Mouse (Mus musculus): Measurements from ENCODE around the gene Olfr221.
"Not testable (repeated sequence)": the region's sequence is repeated elsewhere in the genome, so short reads cannot be mapped to it uniquely, and the experiment has no call there.

Gene Olfr221

GRCm38 (mm10) chr14:52042359-52042758 lies at the start of gene Olfr221:
TSS of gene Olfr221 (minus strand) at chr14:52042459.
- DNase-seq, result not testable (repeated sequence)

- no peak for DNase-seq
These were observed 40.8 kb upstream of the Olfr221 start for GRCm38 (mm10) chr14:52083083-52083482.

DNA sequence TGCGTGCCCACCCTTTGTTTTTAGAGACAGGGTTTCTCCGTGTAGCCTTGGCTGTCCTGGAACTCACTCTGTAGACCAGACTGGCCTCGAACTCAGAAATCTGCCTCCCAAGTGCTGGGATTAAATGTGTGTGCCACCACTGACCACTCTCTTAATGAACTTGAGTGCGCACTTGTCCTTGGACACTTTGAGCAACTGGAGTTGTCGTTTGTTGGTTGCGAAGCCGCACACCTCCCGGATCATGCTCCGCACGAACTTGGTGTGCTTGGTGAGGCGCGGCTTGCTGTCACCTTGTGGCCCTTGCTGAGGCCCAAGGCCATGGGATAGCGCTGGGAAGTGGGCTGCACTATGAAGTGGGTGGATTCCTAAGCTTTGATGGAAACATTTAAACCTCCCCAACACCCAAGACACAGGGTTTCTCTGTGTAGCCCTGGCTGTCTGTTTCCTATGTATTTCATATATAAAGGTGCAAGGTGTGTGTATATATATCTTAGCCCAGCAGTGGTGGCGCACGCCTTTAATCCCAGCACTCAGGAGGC lies 29.4 kb upstream of the Olfr221 start:
- DNase-seq, result no peak

DNA sequence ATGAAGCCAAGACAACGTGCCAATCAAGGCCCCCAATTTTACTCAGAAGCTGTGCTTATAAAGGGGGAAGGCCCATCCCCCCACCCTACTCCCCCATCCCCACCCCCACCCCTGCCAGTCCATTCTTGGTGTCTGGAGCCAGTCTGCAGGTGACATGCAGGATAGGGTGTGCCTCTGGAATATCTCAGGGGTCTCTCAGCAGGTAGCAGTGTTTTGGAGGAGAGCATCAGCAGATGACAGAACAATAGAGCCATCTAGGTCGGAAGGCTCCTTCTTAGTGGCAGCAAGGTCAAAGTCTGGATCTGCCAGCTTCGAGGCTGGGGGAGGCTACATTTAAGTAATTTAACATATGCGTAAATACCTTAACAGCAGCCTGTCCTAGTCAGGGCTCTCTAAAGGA lies 23.9 kb upstream of the Olfr221 start:
- DNase-seq, result no peak

DNA sequence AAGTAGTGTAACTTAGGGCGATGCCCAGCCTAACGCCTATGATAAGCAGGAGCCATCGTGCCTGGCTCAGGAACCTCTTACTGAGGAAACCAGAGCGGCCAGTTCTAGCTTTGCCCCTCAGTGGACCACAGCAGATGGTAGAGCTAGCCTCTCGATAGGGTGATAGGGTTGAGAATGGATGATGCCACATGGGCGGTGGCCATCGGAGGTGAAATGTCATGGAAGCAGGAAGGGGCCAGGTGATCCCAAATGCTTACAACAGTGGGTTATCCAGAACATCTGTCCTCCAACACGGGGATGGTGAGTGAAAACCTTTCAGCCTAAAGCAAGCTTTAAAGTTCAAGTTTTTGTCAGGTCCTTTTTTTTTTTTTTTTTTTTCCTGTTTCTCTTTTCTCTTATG lies 19.5 kb upstream of the Olfr221 start:
- DNase-seq, result no peak

GRCm38 (mm10) chr14:52060800-52061199 lies 18.5 kb upstream of the Olfr221 start:
- no peak for DNase-seq

- DNase-seq, result no peak
These were observed 17.7 kb upstream of the Olfr221 start for GRCm38 (mm10) chr14:52059982-52060381.

- not testable (repeated sequence) for DNase-seq
These were observed 10.5 kb upstream of the Olfr221 start for GRCm38 (mm10) chr14:52052720-52053119.

GRCm38 (mm10) chr14:52045966-52046565 lies 3.8 kb upstream of the Olfr221 start:
- DNase-seq, result no peak

DNA sequence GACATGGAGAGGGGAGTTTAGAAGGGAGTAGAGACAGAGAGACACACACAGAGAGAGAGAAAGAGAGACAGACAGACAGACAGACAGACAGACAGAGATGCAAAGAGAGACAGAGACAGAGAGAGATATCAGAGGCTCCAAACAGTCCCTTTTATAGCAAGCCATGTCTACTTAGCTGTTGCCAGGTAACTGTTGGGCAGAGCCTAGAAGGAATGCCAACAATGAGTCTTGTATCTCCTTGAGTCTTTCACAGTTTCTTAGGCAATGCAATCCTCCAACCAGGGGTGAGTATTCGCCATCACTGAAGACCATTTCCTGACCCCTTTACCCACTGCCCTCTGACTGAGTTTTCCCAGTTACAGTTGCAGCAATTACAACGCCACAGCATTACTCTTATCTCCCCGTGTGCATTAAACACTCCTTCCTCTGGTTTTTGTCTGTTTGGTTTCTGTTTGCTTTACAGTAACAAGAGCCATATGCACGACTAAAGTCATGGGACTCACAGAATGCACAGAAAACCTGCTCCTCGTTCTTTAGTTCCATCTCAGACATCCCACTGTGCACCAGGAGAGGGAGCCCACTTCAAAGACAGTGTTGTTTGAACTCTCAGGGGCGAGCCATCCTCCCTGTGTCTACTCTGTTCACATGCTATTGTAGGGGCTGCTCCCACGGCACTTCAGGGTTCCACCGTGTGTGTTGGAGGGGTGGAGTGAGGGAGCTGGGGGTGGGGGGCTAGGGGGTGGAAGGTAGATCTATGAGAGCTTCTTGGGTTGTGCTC lies 2.8 kb upstream of the Olfr221 start:
- DNase-seq, result peak in 1 of 2 experiments; percentile 21

GRCm38 (mm10) chr14:52043446-52043845 lies 1.2 kb upstream of the Olfr221 start:
- no peak for DNase-seq

- no peak for DNase-seq
These were observed 2.9 kb downstream of the Olfr221 start for GRCm38 (mm10) chr14:52039332-52039731.

DNA sequence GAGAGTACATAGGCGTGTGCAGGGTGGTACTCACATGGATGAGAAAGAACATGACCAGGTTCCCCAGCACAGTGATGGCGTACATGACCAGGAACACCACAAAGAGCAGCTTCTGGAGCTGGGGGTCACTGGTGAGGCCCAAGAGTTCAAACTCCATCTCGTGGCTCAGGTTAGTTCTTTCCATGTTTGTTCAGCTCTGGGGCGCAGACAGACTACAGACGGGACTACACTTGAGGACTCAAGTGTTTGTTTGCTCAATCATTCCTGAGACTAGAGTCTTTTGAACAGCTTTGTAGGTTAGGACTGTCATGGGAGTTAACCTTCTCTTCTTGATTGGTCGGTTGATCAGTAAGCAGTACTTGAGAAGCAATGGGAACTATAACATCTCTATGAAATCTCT lies 6.3 kb downstream of the Olfr221 start:
- no peak for DNase-seq

- no peak for DNase-seq
These were observed 15.9 kb downstream of the Olfr221 start for GRCm38 (mm10) chr14:52026342-52026741.

DNA sequence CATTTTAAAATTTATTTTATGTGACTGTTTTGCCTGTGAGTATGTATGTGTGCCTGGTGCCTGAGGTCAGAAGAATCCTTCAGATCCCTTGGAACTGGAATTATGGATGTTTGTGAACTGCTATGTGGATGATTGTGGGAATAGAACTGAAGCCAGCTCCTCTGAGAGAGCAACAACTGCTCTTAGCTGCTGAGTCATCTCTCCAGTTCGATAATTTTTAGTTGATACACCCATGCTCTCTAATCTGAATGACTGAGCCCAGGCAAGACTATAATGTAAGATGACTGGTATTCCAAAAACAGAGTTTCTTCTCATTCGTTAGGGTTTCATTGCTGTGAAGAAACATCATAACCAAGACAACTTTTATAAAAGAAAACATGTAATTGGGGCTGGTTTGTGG lies 18.1 kb downstream of the Olfr221 start:
- no peak for DNase-seq

DNA sequence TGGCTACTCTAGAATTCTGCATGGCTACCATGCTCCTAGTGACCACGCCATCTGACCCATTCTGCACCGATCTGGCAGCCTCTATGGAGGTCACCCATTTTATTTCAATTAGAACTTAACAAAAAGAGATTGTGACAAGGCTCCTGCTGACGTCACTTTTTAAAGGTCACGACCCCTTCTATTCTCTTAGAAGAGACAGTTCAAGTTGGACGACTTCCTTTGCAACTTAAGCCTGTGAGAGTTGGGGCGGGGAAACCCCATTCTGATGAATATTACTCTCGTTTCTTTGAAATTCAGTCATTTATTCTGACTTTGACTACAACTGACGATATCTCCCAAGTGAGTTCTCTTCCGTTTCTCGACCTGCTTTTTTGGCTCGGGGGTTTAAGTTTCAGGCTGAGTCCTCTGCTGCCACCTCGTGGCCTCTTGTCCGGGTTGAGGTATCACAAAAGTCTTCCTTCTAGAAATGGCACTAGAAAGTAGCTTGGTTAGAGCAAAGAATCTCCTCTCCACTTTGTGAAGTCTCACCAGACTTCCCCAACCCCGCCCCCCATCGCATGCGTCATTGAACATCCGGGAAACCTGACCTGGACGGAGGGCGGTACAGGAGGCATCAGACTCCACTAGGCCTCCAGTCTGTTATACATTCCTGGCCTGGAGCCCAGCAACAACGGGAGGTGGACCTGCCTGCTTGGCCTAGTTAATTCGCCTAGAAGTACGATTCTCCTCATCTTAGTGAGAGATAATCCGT lies 19.4 kb downstream of the Olfr221 start:
- peak; percentile 88 to 92 for DNase-seq

DNA sequence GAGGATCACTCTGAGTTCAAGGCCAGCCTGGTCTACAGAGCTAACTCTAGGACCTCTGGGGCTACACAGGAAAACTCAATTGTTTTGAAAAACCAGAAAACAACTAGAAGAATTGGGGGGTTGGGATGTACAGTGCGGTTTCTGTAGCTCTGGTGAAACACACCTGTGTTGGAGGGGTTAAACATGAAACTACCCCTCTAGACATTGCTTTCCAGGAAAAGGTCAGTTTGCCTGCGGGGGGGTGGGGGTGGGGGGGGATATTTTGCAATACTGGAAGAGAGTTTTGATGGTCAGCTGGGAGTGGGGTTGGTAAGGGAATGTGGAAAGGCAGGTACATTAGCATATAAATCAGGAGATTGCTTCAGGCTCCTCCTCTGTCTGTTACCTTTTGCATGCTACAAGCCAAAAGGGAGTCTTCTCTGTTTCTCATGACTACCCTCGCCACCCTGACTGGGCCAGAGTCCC lies 20.0 kb downstream of the Olfr221 start:
- no peak for DNase-seq

GRCm38 (mm10) chr14:52021568-52022212 lies 20.6 kb downstream of the Olfr221 start:
- DNase-seq, result no peak

- no peak for DNase-seq
These were observed 21.1 kb downstream of the Olfr221 start for GRCm38 (mm10) chr14:52021138-52021529.

DNA sequence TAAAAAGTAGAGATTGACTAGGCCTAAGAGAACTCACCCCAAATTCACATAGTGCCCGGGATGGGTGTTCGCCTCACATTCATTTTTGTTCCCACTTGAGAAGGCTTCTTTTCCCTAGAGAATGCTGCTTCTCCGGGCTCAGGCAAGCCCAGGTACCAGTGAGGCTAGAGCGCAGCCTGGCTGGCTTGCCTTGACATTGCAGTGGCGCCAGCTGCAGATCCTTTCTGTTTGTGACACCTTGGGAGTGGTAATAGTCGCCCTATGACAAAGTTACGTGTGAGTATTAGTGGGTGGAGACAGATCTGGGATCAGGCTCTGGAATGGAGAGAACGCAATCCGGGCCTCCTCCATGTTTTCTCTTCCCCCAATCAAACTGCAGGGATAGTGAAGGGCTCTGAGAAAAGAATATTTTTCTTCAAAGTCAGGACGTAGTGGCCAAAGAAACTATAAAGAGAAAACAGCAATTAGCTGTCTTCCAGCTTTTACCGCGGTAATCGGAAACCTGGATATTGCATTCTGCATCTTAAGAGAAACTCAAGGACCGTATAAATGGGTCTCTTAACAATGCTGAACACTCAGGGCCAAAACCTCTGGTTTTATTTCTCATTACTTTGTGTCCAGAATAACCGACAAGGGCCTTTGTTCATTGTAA lies 21.6 kb downstream of the Olfr221 start, which contains the start of gene Zfp219:
Gene Zfp219 (minus strand): TSS at position 248 of the 652 bp plus-strand sequence.
- DNase-seq, result peak; percentile 87 to 90

DNA sequence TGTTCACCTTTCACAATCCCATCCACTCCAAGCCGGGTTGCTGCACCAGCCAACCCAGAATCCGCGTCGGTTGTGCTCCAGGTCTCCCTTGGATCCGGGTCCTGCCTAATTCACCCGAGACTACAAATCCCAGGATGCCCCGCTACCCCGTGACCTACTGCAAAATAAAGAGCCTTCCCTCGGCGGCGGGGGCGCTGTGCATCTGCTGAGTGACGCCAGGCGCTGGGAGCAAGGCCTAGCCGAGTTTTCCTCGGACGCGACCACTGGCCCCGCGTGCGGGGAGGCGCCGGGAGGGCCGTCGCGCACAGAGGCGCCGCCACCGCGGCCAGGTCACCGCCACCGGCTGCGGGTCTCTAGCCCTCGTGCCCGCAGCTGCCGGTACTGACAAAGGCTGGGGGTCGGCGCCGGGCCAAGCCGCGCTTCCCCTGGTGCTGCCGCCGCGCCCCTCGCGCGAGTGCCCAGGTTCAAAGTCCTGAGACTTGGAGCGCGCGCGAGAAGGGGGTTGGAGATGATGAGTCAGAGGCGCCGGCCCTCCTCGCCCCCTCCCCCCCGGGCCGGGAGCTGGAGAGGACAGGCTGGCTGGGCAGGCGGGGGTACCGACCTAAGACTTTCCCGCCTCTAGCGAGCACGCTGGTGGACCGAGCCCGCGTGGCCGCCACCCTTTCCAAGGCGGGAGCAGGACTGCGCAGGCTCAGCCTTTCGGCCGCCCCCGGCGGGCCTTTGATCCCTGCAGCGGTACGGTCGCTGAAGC lies 22.5 kb downstream of the Olfr221 start:
- DNase-seq, result peak; percentile 98

Data from lung, adult 18-20 months (tissue).